Mouse (Mus musculus): ENCODE measurements around the gene Ttc6.

The Ttc6 gene

DNA sequence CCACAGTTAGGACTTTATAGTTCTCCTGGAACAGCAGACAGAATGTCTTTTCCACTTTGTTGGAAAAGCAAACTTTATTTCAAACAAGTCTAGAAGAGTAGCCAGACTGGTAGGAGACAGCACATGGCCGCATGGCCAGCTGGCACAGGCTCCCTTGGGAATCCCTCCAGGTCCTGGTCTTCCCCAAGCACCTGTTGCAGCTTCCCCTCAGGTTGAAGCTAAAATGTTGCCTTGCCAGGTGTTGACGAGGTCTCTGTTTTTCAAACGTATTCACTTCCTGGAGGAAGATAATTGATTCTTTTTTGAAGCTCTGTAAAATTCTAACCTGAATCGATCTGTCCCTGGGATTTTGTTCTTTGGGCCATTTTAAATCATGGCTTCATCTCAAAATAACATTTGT is 86.1 kb downstream of the Ttc6 start:
- in situ Hi-C loops (cut with MboI, MseI): no loop called here

DNA sequence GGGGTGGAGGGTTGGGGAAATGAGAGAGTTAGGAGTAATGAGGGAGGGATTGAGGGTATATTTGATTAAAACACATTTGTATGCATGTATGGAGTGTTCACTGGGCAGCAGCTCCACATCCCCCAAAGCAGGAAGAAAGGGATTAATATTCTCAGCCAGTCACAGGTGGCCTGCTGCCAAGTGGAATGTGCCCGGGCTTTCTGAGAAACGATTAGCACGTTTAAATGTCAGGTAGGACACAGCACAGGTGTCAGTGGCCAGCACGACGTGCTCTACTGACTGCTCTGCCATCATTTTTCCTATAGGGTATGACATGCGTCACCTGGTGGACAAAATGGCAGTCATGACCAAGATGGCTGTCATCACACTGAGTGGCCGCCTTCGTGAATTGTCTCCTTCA is 86.8 kb downstream of the Ttc6 start:
- in situ Hi-C loops (cut with MboI, MseI): no loop called here

DNA sequence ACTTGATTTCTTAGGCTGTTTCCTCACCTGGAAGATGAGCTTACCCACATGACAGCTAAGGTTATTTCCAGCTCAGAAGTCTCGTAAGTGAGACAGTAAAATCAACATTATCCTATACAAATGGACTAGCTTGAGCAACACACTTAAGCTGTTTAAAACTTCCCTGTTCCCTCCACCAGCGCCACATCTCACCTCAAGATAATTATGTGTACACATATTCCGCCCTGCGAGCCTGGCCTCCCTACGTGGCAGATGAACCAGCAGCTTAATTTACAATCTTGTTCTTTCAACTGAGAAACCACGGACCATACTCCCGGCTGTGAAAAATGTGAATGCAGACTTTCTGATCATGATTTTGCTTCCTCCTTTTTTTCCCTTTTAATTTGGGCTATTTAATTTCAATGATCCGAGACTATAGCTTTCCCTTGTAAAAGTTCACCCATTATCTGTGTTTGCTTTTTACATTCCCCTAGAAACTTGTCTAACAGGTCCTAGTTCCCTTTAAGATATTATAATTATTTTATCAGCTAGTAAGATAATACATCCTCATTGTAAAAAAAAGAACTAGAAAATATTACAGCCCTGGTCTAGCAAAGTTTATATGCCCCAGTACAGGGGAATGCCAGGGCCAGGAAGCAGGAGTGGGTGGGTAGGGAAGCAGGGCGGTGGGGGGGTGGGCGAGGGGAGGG is 99.2 kb downstream of the Ttc6 start:
- in situ Hi-C loops (cut with MboI, MseI): no loop called here

DNA sequence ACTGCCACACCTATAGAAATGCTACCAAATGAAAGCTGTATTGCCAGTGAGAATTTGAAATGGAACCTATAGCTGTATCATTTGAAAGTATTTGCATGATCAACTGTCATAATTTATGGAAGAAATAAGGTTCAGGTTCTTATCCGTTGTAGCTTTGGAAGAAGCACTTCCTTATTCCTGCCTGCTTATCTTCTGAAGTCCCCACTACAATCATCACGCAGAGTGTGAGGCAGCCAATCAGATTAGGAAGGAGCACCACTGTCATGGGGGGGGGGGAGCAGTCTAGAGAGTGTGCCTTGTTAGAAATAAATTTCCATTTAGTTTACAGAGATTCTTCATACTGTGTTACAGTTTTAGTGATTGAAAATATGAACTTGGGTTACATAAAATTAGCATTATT is 108.5 kb downstream of the Ttc6 start:
- in situ Hi-C loops (cut with MboI, MseI): loop anchor here (10.0 kb wide), 1 partner anchor 782 kb away; no protein-coding TSS in a partner anchor

GRCm38 (mm10) chr12:57684967-57685423 is 121.1 kb downstream of the Ttc6 start:
- in situ Hi-C loops (cut with MboI, MseI): no loop called here

- in situ Hi-C loops (cut with MboI, MseI): no loop called here
Observed at GRCm38 (mm10) chr12:57709966-57710365, 146.1 kb downstream of the Ttc6 start.

DNA sequence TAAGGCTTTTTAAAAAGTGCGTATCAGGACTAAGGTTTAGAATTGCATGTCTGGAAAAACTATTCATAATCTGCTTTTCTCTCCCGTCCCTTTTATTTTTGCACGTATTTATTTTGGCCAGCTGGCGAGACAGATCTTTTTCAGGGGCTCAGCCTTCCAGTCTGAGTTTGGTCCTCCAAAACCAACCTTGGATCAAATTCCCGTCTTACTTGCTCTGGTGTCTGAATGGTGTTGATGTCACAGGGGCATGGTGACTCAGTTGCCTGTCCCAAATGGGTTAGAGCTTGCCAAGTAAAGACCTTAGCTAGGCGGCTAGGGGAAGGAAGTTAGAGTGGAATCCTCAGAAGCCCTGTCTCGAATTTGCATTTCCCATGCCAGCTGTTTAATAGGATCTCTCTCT is 200.8 kb downstream of the Ttc6 start:
- in situ Hi-C loops (cut with MboI, MseI): loop anchor here (5.0 to 10.0 kb wide), 2 partner anchors 353 to 1490 kb away; no protein-coding TSS in a partner anchor

GRCm38 (mm10) chr12:57776290-57776997 is 212.5 kb downstream of the Ttc6 start:
- in situ Hi-C loops (cut with MboI, MseI): no loop called here

- in situ Hi-C loops (cut with MboI, MseI): no loop called here
Observed at GRCm38 (mm10) chr12:57781926-57782325, 218.0 kb downstream of the Ttc6 start.

DNA sequence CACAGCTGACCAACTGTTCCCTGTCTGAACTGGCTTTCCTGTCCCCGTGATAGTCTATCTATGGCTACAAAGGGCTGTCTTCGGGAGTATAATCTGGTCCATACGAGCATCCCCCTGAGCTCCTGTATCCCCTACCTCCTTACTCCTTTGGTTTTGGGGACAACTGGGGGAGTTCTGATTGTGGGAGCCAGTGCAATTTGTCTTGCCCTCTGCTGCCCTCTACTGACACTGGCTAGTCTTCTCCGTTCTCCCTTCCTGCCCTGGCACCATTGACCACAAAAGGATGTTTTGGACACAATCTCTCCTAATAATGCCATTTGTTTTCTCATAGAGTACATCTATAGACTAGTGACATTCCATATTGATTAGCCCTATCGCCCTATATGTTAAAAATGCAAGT is 223.6 kb downstream of the Ttc6 start:
- in situ Hi-C loops (cut with MboI, MseI): no loop called here

Data from regulatory T cell (primary cell).